Mouse (Mus musculus) hindlimb bud, embryonic 11.5 days (tissue): ENCODE results near the gene B3gntl1.
"Not testable (repeated sequence)": the region's sequence is repeated elsewhere in the genome, so short reads cannot be mapped to it uniquely, and the experiment has no call there.

Source experiments
- DNase-seq: peaks from one replicate; pipeline ENCODE4 v3.0.0-alpha.2; 2012; ENCODE audit warnings: low read depth, low spot score; ENCODE audit errors: extremely low spot score

B3gntl1 gene

GRCm38 (mm10) chr11:121685491-121686001, 12.6 kb upstream of the B3gntl1 start:
- DNase-seq: no peak

- no peak for DNase-seq
These were observed 10.3 kb upstream of the B3gntl1 start for GRCm38 (mm10) chr11:121683243-121683642.

- no peak for DNase-seq
These were observed 7.8 kb upstream of the B3gntl1 start for GRCm38 (mm10) chr11:121680750-121681149.

- no peak for DNase-seq
These were observed 6.6 kb upstream of the B3gntl1 start for GRCm38 (mm10) chr11:121679581-121679980.

- DNase-seq: no peak
These were observed 3.9 kb upstream of the B3gntl1 start for GRCm38 (mm10) chr11:121676836-121677235.

- DNase-seq: no peak
These were observed 676 bp upstream of the B3gntl1 start for GRCm38 (mm10) chr11:121673629-121674028.

- DNase-seq: peak; percentile 2
These were observed 502 bp downstream of the B3gntl1 start for GRCm38 (mm10) chr11:121672312-121672989.

GRCm38 (mm10) chr11:121670926-121671325, 2.0 kb downstream of the B3gntl1 start:
- DNase-seq: no peak

- DNase-seq: no peak
These were observed 4.2 kb downstream of the B3gntl1 start for GRCm38 (mm10) chr11:121668776-121669175.

- no peak for DNase-seq
These were observed 5.4 kb downstream of the B3gntl1 start for GRCm38 (mm10) chr11:121667541-121667940.

GRCm38 (mm10) chr11:121661116-121661515, 11.8 kb downstream of the B3gntl1 start:
- DNase-seq: no peak

- DNase-seq: not testable (repeated sequence)
These were observed 12.3 kb downstream of the B3gntl1 start for GRCm38 (mm10) chr11:121660604-121661003.

- DNase-seq: no peak
These were observed 14.8 kb downstream of the B3gntl1 start for GRCm38 (mm10) chr11:121658151-121658550.

- no peak for DNase-seq
These were observed 17.0 kb downstream of the B3gntl1 start for GRCm38 (mm10) chr11:121655807-121656511.

- DNase-seq: no peak
These were observed 17.7 kb downstream of the B3gntl1 start for GRCm38 (mm10) chr11:121655166-121655806.

GRCm38 (mm10) chr11:121654406-121654945, 18.5 kb downstream of the B3gntl1 start:
- DNase-seq: no peak

GRCm38 (mm10) chr11:121653631-121654030, 19.3 kb downstream of the B3gntl1 start:
- DNase-seq: no peak

GRCm38 (mm10) chr11:121652547-121653305, 20.2 kb downstream of the B3gntl1 start:
- peak; percentile 26 for DNase-seq

- DNase-seq: no peak
These were observed 21.0 kb downstream of the B3gntl1 start for GRCm38 (mm10) chr11:121651983-121652382.

GRCm38 (mm10) chr11:121651556-121651955, 21.4 kb downstream of the B3gntl1 start:
- no peak for DNase-seq

- DNase-seq: no peak
These were observed 22.3 kb downstream of the B3gntl1 start for GRCm38 (mm10) chr11:121650668-121651067.
